Mouse (Mus musculus) E14TG2a.4 (cell line): ENCODE data around the gene Ifitm5.

Experiments
- CTCF ChIP-seq: conservative IDR thresholded peaks from 2 replicates; pipeline ENCODE4 v1.5.1; 2014; ENCODE audit warnings: low read length
- NANOG ChIP-seq: IDR thresholded peaks from 2 replicates; pipeline ENCODE4 v1.6.1; 2014; ENCODE audit warnings: borderline replicate concordance, low read length, mixed read lengths

- TF ChIP-seq CTCF (no peak), NANOG (no peak)
These were observed 51.0 kb downstream of the Ifitm5 start for GRCm38 (mm10) chr7:140899121-140899520.
